ENCODE assay signal across 8 mouse cellular contexts in the genomic region with DNA sequence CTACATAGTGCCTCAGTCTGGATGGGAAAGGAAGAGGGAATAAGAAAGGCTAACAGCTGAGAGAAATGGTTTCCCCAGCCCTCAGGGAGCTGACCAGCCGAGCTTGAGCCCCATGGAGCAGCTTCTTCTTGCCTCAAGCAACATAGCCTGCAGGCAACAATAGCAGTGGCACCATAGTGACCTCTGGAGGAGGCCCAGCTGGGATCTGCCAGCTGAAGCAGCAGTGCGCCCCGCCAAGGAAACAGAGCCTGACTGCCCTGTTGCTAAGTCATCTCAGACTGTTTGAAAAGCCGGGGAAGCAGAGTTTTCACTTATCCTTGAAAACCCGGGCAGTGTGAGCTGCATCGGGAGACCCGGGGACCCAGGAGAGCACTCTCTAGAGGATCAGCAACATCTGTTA. TPM values are rescaled to one million over a fixed set of nuclear protein-coding genes. Genes with fewer than 3 reads are reported as not detected.
DNase-seq lines count a peak whose midpoint lies in the region; ATAC-seq lines count a peak whose summit lies in the region.

No protein-coding gene starts in this region.

- H3K4me1 ChIP-seq in hindbrain, embryonic 13.5 days (replicated peaks) = peaks cover 56% of the 10 kb centered on the region
- peaks cover 27% of the 10 kb centered on the region for H3K4me1 ChIP-seq in limb, embryonic 12.5 days (replicated peaks)

- no peaks in the 10 kb centered on the region for H3K27me3 ChIP-seq in hindbrain, embryonic 13.5 days
- H3K27me3 ChIP-seq in limb, embryonic 12.5 days = no peaks in the 10 kb centered on the region

- peak overlapping the region; percentile 99 for H3K27ac ChIP-seq in hindbrain, embryonic 13.5 days
- H3K27ac ChIP-seq in limb, embryonic 12.5 days = 0 out of 2 replicates have a peak overlapping the region, but pooled peaks have one; percentile 17

- ATAC-seq in hindbrain, embryonic 13.5 days (ENCODE audit: low FRiP score) = no peak
- ATAC-seq in limb, embryonic 12.5 days (ENCODE audit: insufficient number of reproducible peaks, insufficient read depth, low FRiP score, low TSS enrichment, low read depth) = no peak

- peak; percentile 61 for DNase-seq in ZHBTc4 (ENCODE audit: low read depth, low spot score)
- peak; percentile 78 for DNase-seq in cerebellum, adult 9-10 months
- peak; percentile 41 for DNase-seq in gastrocnemius, adult 18-20 months (ENCODE audit: low spot score)
- DNase-seq in neural tube, embryonic 10.5 days (ENCODE audit: extremely low spot score, low spot score) = peak; percentile 73
- peak; percentile 10 for DNase-seq in urinary bladder, postnatal 25 days (ENCODE audit: low spot score)
- no peak for DNase-seq in natural killer cell, adult 2 months (ENCODE audit: low spot score in 2 of 2)

- H3K36me3 ChIP-seq in hindbrain, embryonic 13.5 days = peaks cover 3% of the 10 kb centered on the region
- peaks cover 1% of the 10 kb centered on the region; the same call in 1 of the 2 replicates for H3K36me3 ChIP-seq in limb, embryonic 12.5 days

- peak overlapping the region; percentile 87 for H3K4me2 ChIP-seq in hindbrain, embryonic 13.5 days
- H3K4me2 ChIP-seq in limb, embryonic 12.5 days = peak overlapping the region; percentile 34; the same call in 1 of the 2 replicates

- peak overlapping the region; percentile 77 for H3K4me3 ChIP-seq in hindbrain, embryonic 13.5 days
- H3K4me3 ChIP-seq in limb, embryonic 12.5 days (replicated peaks) = peak overlapping the region; percentile 9; the same call in 1 of the 2 replicates

- H3K9ac ChIP-seq in hindbrain, embryonic 13.5 days = peak overlapping the region; percentile 97
- no peak overlapping the region for H3K9ac ChIP-seq in limb, embryonic 12.5 days (replicated peaks)

- WGBS in hindbrain, embryonic 13.5 days = under 1% methylated on average over 7 of the region's 7 CpGs
- WGBS in limb, embryonic 12.5 days = 13% methylated on average over 7 of the region's 7 CpGs

- no peaks in the 10 kb centered on the region for H3K9me3 ChIP-seq in hindbrain, embryonic 13.5 days
- no peaks in the 10 kb centered on the region for H3K9me3 ChIP-seq in limb, embryonic 12.5 days

RNA-seq across cellular contexts. Expression of a gene that starts 3.2 kb away (rescaled TPM):
- total RNA-seq in gastrocnemius, adult 18-20 months (2021) = 10 to 100 TPM in 1 of 2 experiments, 1 to 10 TPM in 1; 7.1 to 11.5 TPM
- polyA plus RNA-seq in hindbrain, embryonic 13.5 days (2015; fragmentation: Nextera tagmentation; extraction: Ambion mirVana) = 2,103 and 2,232 TPM in 2 replicates
- polyA plus RNA-seq in limb, embryonic 12.5 days (2016; fragmentation: Nextera tagmentation; extraction: Ambion mirVana) = 118 and 137 TPM in 2 replicates

Comparison
In these comparisons a context has a peak if more than half of its experiments do, and no peak if none do; other contexts are left out.
1. DNase-seq: peak in ZHBTc4 (single experiment), cerebellum, adult 9-10 months (single experiment), gastrocnemius, adult 18-20 months (single experiment), neural tube, embryonic 10.5 days (single experiment) and urinary bladder, postnatal 25 days (single experiment); none in natural killer cell, adult 2 months (0 of 2).
2. RNA of a gene that starts 3.2 kb away (polyA plus RNA-seq): 2,103 to 2,232 TPM in hindbrain, embryonic 13.5 days; 118 to 137 TPM in limb, embryonic 12.5 days; every median in the first group is over 10 times any median in the second.